Mouse (Mus musculus) CD8-positive naive resting alpha-beta T cell, adult 2 months (primary cell): ENCODE results near the gene Slc7a1.
"Not testable (repeated sequence)": the region's sequence is repeated elsewhere in the genome, so short reads cannot be mapped to it uniquely, and the experiment has no call there.

ENCODE experiments used
- DNase-seq, 2 experiments: peaks; one replicate each; pipeline ENCODE4 v3.0.0; 2022; ENCODE audit warnings: low read depth in 2 of 2, low spot score in 2 of 2

Gene Slc7a1

DNA sequence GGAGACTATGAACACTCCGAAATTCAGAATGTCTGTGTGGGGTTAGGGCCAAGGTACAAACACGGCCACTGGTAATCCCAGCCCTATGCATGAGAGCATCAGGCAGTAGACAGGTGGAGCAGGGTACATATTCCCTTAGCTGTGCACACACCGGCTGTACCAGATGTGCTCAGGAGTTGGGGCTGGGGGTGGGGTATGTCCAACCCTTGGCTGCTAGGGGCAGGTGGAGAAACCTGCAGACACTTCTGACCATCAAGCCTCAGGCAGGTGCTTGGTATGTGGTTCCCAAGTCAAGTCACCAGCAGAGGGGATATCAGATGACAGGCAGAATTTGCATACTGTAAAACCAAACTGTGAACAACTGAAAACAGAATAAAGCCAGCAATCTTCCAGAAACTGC is 70.7 kb downstream of the Slc7a1 start:
- no peak for DNase-seq

DNA sequence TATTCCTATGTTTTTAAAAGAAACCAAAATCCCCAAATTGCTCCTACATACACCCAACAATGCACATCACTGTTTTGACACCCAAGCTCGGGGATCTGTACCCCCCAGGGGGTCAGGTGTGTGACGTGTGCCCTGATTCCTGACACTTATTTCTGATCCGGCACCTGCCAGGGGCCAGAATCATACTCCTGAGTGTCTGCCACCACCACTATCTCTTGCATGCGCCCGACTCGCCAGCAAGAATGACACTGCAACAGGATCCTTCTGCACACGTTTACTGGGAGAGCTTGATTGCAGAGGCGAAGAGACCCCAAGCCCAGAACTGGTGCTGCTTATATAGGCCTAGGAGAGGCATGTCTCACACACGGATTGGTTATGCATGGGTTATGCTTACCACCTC is 73.4 kb downstream of the Slc7a1 start:
- DNase-seq = not testable (repeated sequence)

DNA sequence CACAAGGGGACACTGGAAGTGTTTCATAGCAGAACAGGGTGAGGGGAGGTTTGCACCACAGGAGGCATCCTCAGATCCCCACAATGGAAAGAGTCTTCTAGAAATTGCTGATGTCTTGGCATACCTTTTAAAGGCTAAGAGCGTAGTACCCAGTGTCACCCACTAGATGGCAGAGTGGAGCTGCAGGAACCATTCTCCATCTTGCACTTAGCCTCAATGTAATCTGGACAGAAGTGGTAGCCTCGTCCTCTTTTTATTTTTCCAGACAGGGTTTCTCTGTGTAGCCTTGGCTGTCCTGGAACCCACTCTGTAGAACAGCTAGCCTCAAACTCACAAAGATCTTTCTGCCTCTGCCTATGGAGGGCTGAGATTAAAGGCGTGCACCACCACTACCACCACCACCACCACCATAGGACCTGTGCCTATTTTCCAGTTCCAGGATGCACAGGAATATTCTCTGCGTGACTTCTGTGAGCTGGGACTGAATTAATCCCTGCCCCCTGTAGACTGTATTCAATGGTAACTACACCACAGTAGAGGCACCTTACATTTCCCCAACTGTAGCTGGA is 74.3 kb downstream of the Slc7a1 start:
- DNase-seq = peak; percentile 18 to 51

DNA sequence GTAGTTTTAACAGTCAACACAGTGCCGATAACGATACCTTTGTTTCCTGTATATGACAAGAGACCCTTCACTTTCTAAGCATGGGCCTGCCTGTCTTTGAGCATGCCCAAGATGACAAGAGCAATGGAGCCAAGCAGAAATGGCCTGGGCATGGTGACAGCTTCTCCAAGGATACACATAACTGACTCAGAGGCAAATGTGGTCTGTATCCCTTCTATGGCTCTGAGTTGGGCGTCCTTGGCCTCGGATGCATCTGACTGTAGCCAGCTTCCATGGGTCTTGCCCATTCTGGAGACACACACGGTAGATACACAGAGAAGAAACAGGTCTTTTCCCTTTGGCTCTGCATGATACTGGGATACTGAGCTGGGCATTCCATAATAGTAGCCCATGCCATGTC is 84.8 kb downstream of the Slc7a1 start:
- DNase-seq = no peak

DNA sequence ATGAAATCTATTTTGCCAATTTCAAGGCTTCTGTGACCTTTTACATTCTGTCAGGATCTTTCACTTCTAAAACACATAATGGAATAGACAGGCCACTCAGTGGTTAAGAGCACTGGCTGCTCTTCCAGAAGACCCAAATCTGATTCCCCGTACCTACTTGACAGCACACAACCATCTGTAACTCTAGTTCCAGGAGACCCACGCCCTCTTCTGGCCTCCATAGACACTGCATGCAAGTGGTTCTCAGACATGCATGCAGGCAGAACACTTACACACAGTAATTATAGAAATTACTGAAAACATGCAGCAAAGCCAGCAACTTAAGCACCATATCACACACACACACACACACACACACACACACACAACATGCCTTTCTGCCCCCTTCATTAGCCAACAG is 87.3 kb downstream of the Slc7a1 start:
- DNase-seq = no peak

DNA sequence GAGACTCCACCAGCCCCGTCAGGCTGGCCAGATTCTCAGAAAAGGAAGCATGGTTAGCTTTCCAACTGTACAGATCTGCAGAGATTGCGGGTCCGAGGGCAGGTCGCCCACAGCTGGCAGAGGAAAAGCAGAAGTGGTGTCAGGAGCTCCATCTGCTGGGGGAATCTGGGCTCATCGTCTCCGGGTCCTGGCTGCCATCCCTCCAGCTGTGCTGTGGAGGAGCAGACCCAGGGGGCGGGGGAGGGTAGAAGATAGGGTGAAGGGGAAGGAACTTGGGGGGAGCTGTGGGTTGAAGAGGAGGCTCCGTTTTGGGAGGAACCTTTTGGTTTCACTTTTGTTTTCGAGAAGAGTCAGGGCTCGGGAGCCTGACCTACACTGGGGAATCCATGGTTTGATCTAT is 88.9 kb downstream of the Slc7a1 start:
- peak in 1 of 2 experiments; percentile 27 for DNase-seq

DNA sequence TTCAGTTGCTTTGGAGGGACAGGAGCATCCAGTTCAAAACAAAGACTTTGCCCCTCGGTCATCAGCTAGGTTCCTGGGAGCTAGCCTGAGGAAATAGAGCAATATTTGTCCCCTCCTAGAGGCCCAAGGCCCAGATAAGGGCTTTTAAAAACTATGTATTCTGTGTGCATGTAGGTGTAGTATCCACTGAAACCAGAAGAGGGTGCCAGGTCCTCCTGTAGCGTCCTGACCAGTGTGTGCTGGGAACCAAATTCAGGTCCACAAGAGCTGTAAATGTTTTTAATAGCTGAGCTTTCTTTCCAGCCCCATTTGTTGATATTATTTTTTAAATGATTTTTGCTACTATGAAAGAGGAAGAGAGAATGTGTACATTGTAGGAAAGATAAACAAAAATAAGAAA is 95.6 kb downstream of the Slc7a1 start:
- no peak for DNase-seq

DNA sequence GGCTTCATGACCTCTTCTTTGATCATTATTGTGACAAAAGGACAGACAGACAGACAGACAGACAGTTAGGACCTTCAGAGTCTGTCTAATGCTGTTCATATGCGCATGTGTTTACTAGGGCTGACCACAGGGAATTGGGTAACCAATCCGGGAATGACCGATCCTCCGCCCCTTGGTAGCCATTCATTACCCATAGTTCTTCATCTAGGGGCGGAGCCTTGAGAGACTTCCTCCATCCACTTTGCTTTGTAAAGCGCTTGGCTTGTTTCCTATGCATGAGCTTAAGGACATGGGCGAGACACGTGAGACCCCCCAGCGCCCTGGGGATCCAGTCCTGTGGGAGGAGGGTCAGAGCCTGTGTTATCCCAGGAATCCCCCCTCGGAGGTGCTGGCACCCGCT is 96.7 kb downstream of the Slc7a1 start:
- DNase-seq = no peak

DNA sequence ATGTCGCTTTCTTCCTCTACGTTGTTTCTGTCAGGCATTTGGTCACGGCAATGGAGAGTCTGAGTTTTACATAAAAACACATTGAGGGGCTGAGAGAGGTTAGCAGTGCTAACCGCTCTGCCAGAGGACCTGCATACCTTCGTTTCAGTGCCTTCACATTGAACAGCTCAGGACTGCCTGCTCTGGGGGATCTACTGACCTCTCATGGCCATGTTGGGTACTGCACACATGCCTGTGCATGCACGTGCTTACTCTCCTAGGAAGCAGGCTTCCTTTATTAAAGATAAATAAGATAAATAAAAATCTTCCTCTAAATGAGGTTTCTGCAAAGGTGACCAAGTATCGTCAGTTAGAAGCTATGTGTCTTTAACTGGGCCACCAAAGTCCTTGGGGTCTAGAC is 106.4 kb downstream of the Slc7a1 start:
- DNase-seq = peak in 1 of 2 experiments; percentile 9

DNA sequence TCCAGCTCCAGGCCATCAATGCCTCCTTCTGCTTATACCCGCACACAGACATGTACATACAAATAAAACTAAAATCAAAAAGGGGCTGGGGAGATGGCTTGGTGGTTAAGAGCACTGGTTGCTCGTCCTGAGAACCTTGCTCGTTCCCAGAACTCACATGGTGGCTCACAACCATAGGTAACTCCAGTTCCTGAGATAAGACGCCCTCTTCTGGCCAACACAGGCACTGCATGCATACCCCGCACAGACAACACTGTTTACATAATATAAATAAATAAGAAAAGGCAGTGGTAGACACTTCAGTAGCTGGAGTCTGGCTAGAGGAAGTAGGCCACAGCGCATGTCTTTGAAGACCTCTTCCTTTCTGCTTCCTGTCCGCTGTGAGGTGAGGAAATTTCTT is 106.8 kb downstream of the Slc7a1 start:
- DNase-seq = no peak

DNA sequence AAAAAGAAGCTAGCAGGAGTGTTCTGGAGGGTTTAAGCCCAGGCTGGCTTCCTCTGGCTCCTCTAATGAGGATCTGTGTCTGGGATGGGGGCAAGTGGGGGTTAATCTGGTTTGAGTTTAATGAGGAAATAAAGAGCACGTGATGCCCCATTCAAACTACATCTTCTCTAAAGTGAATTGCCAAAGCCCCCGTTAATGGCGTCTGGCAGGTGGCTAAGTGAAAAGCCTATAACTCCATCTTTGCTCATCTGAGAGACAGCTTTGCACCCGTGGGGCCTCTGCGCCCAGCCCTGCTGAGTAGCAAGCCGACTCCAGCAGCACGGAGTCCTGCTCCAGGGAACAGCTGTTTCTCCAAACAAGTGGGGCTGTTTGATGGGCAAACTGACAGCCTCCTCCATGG is 109.8 kb downstream of the Slc7a1 start:
- DNase-seq = no peak

DNA sequence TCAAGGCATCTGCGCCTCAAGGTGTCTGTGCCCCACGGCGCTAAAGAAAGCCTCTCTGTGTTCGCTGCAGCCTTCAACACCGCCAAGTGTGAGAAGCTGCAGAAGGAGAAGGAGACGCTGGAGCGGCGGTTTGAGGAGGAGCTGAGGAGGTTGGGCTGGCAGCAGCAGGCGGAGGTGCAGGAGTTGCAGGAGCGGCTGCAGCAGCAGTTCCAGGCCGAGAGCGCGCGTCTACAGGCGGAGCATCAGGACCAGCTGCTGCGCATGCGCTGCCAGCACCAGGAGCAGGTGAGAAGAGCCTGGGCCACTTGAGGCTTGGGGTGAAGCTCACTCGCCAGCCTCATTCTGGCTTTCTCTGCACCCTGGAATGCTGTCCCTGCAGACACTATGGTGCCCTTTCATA is 110.9 kb downstream of the Slc7a1 start:
- no peak for DNase-seq

DNA sequence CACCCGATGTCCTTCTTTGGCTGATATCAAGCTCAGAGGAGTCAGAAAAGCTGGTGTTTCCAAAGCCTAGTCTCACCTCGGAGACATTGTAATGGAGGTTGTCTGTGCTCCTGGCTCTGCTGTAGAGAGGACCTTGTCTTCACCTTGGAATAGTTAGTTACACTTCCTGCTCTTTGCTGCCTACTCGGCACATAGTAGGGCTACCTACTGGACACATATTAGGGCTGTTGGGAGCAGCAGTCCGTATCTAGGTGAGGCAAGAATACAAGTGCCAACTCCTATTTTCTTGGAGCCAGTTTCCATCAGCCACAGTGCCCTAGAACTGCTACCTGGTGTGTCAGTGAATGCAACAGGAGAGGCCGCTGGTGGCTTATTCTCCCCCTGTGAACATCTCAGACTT is 112.2 kb downstream of the Slc7a1 start:
- DNase-seq = no peak

DNA sequence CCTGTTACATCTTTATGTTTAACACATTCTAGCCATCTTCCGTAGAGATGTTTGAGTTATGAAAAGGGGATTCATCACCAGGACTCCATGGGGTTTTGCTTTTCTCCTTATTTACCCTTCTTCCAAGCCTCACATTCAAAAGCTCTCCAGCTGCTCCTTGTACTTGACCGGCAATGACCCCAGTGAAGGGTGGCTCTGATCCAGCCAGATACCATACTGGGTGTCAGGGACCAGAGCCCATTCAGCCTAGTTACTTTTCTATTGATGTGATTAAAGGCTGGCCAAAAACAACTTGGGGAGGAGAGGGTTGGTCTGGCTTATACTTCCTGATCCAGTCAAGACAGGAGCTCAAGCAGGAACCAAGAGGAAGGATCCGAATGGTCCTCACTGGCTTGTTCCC is 116.1 kb downstream of the Slc7a1 start:
- no peak for DNase-seq

DNA sequence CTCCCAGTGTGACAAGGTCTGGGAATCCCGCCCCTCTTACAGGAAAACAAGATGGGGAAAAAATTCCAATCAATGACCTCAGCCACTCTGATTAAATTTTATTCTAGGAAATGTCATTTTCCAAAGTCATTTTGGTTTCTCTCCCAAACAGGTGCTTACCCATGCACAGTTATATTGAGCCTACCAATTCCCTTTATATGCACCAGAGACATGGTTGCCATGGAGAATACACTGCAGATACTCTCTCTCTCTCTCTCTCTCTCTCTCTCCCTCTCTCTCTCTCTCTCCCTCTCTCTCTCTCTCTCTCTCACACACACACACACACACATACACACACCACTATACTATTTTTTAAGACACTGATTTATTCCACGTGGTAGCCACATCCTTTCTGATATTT is 116.5 kb downstream of the Slc7a1 start:
- DNase-seq = no peak

DNA sequence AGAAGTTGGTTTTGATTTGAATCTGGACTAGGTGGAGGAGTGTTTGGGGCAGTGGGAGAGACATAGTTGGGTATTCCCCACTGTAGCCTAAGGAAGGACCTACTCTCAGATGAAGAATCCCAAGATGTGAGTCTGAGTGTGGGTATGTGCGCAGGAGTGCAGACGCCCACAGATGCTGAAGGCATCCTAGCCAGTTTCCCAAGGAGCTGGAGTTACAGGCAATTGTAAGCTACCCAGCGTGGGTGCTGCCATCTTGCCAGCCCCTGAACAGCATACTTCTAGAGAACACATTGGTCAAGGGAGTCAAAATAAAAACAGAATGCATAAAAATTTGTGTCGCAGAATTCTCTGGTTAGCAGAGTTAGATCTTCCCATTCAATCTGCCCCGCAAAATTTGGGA is 117.1 kb downstream of the Slc7a1 start:
- DNase-seq = no peak

DNA sequence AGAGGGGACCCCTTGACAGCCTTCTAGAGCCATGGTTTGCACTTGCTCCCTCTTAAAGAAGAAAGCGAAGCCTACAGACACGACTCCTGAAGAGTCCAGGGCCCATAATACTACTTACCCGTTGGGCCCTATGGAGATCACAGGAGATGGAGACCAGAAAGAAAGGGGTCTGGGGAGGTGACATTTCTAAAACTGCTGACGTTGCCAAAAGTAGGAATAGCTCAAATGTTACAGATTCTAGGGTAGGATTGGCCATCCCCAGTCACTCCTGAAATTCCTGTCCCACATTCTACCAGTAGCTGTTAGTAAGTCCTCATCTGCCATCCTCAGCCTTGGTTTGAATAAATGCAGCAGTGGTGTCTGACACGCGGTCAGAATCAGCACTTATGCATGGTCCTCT is 117.6 kb downstream of the Slc7a1 start:
- DNase-seq = no peak

DNA sequence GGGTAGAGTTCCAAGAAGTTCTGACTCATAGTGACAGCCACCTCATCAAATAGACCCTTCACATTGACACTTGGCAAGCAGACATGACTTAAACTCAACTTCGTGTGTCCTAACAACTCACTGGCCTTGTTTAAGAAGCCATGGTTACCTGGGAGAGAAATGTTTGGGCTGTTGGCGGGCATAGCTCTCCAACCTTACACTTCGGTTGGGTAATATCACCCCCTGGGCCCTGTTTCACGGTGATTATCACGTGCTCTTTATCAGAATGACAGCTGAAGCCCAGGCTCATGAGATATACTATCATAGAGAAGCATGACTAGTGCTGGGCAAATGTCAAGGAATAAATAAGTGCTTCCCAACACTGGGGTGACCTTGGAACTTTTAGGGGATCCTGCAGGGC is 119.4 kb downstream of the Slc7a1 start:
- no peak for DNase-seq

DNA sequence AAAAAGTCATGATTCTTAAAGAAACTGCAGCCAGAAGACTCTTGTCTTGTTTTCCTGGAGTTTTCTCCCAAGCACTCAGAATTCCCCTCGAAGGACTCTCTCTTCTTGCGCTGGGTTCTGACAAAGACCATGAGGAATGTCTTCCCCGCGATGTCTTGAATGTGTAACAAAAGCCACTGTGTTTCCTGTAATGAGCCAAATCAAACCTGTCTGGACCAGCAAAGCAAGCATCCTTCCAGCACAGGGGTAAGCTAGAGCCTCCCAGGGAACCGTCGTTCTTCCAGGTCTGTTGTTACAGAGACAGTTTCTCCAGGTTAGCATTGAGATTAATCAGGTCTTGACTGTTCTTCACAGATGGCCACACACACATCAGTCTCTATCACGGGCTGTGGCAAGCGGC is 121.5 kb downstream of the Slc7a1 start:
- DNase-seq = no peak
